Mouse (Mus musculus) intestine, embryonic 16.5 days (tissue): Measurements from ENCODE around the gene Rbm14. TPM values are rescaled to one million over a fixed set of nuclear protein-coding genes. Genes with fewer than 3 reads are reported as not detected.
A peak's percentile ranks its signal among the peaks of the same experiment; 100 is the strongest.

Experiments used
- ATAC-seq: fragments of 200-750 bp; cut with Nextera tagmentation; 2 replicates; pipeline ENCODE4 v1.8.0; 2017; ENCODE audit warnings: moderate TSS enrichment, moderate library complexity
- H3K27ac ChIP-seq: fragments of 300-500 bp; sonication (generic); 2 replicates; pipeline ENCODE4 v1.5.1; 2014; ENCODE audit warnings: mild to moderate bottlenecking, low read length
- H3K27me3 ChIP-seq: fragments of 300-500 bp; sonication (generic); replicated peaks from 2 replicates; pipeline ENCODE4 v1.6.1; 2014; ENCODE audit warnings: low read length, control low read depth, mixed read lengths; ENCODE audit not compliant: control insufficient read depth, insufficient read depth
- H3K36me3 ChIP-seq: fragments of 300-500 bp; sonication (generic); 2 replicates; pipeline ENCODE4 v1.6.1; 2014; ENCODE audit warnings: low read length, control low read depth; ENCODE audit not compliant: control insufficient read depth, insufficient read depth
- H3K4me1 ChIP-seq: fragments of 300-500 bp; sonication (generic); 2 replicates; pipeline ENCODE4 v1.6.1; 2014; ENCODE audit warnings: low read length, control low read depth, mixed read lengths; ENCODE audit not compliant: control insufficient read depth, insufficient read depth
- H3K4me2 ChIP-seq: fragments of 300-500 bp; sonication (generic); 2 replicates; pipeline ENCODE4 v1.6.1; 2014; ENCODE audit warnings: low read depth, low read length, control low read depth
- H3K4me3 ChIP-seq: fragments of 300-500 bp; sonication (generic); 2 replicates; pipeline ENCODE4 v1.5.1; 2014; ENCODE audit warnings: mild to moderate bottlenecking, low read length
- H3K9ac ChIP-seq: fragments of 300-500 bp; sonication (generic); 2 replicates; pipeline ENCODE4 v1.6.1; 2014; ENCODE audit warnings: low read depth, low read length
- H3K9me3 ChIP-seq: fragments of 300-500 bp; sonication (generic); 2 replicates; pipeline ENCODE4 v1.6.1; 2016; ENCODE audit warnings: low read length, control low read depth; ENCODE audit not compliant: control insufficient read depth
- WGBS: fragments of 180-500 bp; shearing (Covaris S2); extraction: QIAGEN DNeasy Blood & Tissue Kit; methylation state at CpG from one replicate; pipeline ENCODE4 v1.1.7; 2014; 5-methylcytosine and 5-hydroxymethylcytosine counted together
- polyA plus RNA-seq: library from polyadenylated mRNA; unstranded; fragments of >200 nt; fragmentation: Nextera tagmentation; extraction: Ambion mirVana; gene quantifications from 2 replicates; pipeline ENCODE4 v1.2.1, GENCODE M21; 2015

Rbm14 gene
- polyA plus RNA-seq, 1 experiment from 2014 or later = 77.0 TPM

- no peak overlapping the region for H3K27ac ChIP-seq
- H3K27me3 ChIP-seq = no peaks in the 10 kb centered on the region
- no peak overlapping the region for H3K4me2 ChIP-seq
- no peak overlapping the region for H3K4me3 ChIP-seq
- 95% methylated on average over 7 of the region's 7 CpGs for WGBS
- no peak overlapping the region for H3K9ac ChIP-seq
- no peaks in the 10 kb centered on the region for H3K9me3 ChIP-seq
- peaks cover 32% of the 10 kb centered on the region for H3K36me3 ChIP-seq
- peaks cover 11% of the 10 kb centered on the region; the same call in 1 of the 2 replicates for H3K4me1 ChIP-seq
- ATAC-seq = no peak
Observed at GRCm38 (mm10) chr19:4802691-4803091, 8.7 kb downstream of the Rbm14 start.

GRCm38 (mm10) chr19:4799083-4799482, 12.4 kb downstream of the Rbm14 start:
- Histone ChIP-seq H3K9me3 (no peaks in the 10 kb centered on the region), H3K27me3 (no peaks in the 10 kb centered on the region), H3K4me1 (peaks cover 16% of the 10 kb centered on the region), H3K9ac (no peak overlapping the region), H3K27ac (no peak overlapping the region), H3K4me3 (no peak overlapping the region), H3K36me3 (peaks cover 36% of the 10 kb centered on the region), H3K4me2 (no peak overlapping the region)
- WGBS = 93% methylated on average over 5 of the region's 5 CpGs
- no peak for ATAC-seq

- Histone ChIP-seq H3K9ac (no peak overlapping the region), H3K27me3 (no peaks in the 10 kb centered on the region), H3K4me1 (peaks cover 11% of the 10 kb centered on the region), H3K4me2 (no peak overlapping the region), H3K27ac (no peak overlapping the region), H3K36me3 (peaks cover 29% of the 10 kb centered on the region), H3K4me3 (no peak overlapping the region), H3K9me3 (no peaks in the 10 kb centered on the region)
- no peak for ATAC-seq
- WGBS = 95% methylated on average over 2 of the region's 2 CpGs
Observed at GRCm38 (mm10) chr19:4797846-4798245, 13.6 kb downstream of the Rbm14 start.

- WGBS = 53% methylated on average over 1 of the region's 1 CpGs
- no peaks in the 10 kb centered on the region for H3K9me3 ChIP-seq
- no peak overlapping the region for H3K4me2 ChIP-seq
- no peak overlapping the region for H3K27ac ChIP-seq
- no peaks in the 10 kb centered on the region for H3K27me3 ChIP-seq
- peaks cover 17% of the 10 kb centered on the region for H3K4me1 ChIP-seq
- no peak overlapping the region for H3K4me3 ChIP-seq
- H3K9ac ChIP-seq = no peak overlapping the region
- no peak for ATAC-seq
- H3K36me3 ChIP-seq = peaks cover 14% of the 10 kb centered on the region
Observed at GRCm38 (mm10) chr19:4795929-4796328, 15.5 kb downstream of the Rbm14 start.

- Histone ChIP-seq H3K4me1 (peaks cover 21% of the 10 kb centered on the region), H3K9me3 (no peaks in the 10 kb centered on the region), H3K9ac (peak within 1 kb of the TSS; percentile 83), H3K4me2 (peak within 1 kb of the TSS; percentile 76), H3K4me3 (peak within 1 kb of the TSS; percentile 77), H3K27me3 (no peaks in the 10 kb centered on the region), H3K27ac (peak within 1 kb of the TSS; percentile 85), H3K36me3 (peaks cover 11% of the 10 kb centered on the region)
- 0% methylated on average over 31 of the region's 31 CpGs for WGBS
- peak; percentile 99 for ATAC-seq
Observed at GRCm38 (mm10) chr19:4793831-4794422, 17.5 kb downstream of the Rbm14 start, which contains the start of gene Rbm4. TSS of gene Rbm4 (minus strand) at chr19:4793901.

- peak overlapping the region; percentile 77 for H3K4me3 ChIP-seq
- under 1% methylated on average over 16 of the region's 16 CpGs for WGBS
- peaks cover 21% of the 10 kb centered on the region for H3K4me1 ChIP-seq
- peaks cover 11% of the 10 kb centered on the region for H3K36me3 ChIP-seq
- peak; percentile 72 for ATAC-seq
- H3K27ac ChIP-seq = peak overlapping the region; percentile 85
- H3K27me3 ChIP-seq = no peaks in the 10 kb centered on the region
- H3K9ac ChIP-seq = peak overlapping the region; percentile 83
- no peaks in the 10 kb centered on the region for H3K9me3 ChIP-seq
- peak overlapping the region; percentile 76 for H3K4me2 ChIP-seq
Observed at GRCm38 (mm10) chr19:4793281-4793830, 18.1 kb downstream of the Rbm14 start.

GRCm38 (mm10) chr19:4786313-4786712, 25.1 kb downstream of the Rbm14 start:
- WGBS = 92% methylated on average over 2 of the region's 2 CpGs
- Histone ChIP-seq H3K9ac (no peak overlapping the region), H3K36me3 (peaks cover 22% of the 10 kb centered on the region), H3K4me2 (no peak overlapping the region), H3K4me3 (no peak overlapping the region), H3K27me3 (no peaks in the 10 kb centered on the region), H3K9me3 (no peaks in the 10 kb centered on the region), H3K27ac (no peak overlapping the region), H3K4me1 (0 out of 2 replicates have a peak, but pooled peaks cover 11% of the 10 kb centered on the region)
- ATAC-seq = no peak

- Histone ChIP-seq H3K9ac (no peak overlapping the region), H3K27me3 (no peaks in the 10 kb centered on the region), H3K4me2 (no peak overlapping the region), H3K36me3 (peaks cover 18% of the 10 kb centered on the region), H3K4me1 (0 out of 2 replicates have a peak, but pooled peaks cover 8% of the 10 kb centered on the region), H3K9me3 (no peaks in the 10 kb centered on the region), H3K27ac (no peak overlapping the region), H3K4me3 (no peak overlapping the region)
- 86% methylated on average over 7 of the region's 7 CpGs for WGBS
- no peak for ATAC-seq
Observed at GRCm38 (mm10) chr19:4785206-4785605, 26.2 kb downstream of the Rbm14 start.

GRCm38 (mm10) chr19:4782891-4783290, 28.5 kb downstream of the Rbm14 start:
- H3K9me3 ChIP-seq = no peaks in the 10 kb centered on the region
- no peak overlapping the region for H3K4me3 ChIP-seq
- no peak overlapping the region for H3K4me2 ChIP-seq
- peaks cover 19% of the 10 kb centered on the region for H3K36me3 ChIP-seq
- H3K27me3 ChIP-seq = no peaks in the 10 kb centered on the region
- H3K27ac ChIP-seq = no peak overlapping the region
- WGBS = 89% methylated on average over 2 of the region's 2 CpGs
- H3K4me1 ChIP-seq = 0 out of 2 replicates have a peak, but pooled peaks cover 5% of the 10 kb centered on the region
- no peak for ATAC-seq
- no peak overlapping the region for H3K9ac ChIP-seq
